Mouse (Mus musculus): ENCODE measurements at regions not wholly inside any gene's neighbourhood (a gene's known extent, or its start where the extent isn't known, plus 50 kb on each side); places are given as distances from the start of the nearest gene placed in this dataset.

DNA sequence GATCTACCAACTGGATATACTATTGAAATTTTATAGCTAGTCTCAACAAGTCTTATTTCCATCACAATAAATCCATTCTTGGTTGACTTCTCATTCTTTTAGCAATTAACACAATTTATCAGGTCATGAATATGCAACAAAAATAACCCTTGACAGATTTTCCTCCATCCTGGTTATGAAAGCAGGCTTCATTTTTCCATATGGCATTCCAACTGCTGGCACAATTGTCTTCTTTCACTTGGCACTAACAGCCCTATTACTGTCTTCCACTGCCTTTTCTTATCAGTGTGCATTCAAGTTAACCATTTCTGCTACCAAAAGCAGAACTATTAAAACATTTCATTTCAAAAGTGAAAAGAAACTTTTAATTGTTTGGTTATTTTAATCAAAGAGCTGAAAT is 334.9 kb upstream of the Epha5 start:
- no peak for TF ChIP-seq CTCF (IDR thresholded peaks at IDR 0.05; ENCODE audit: borderline replicate concordance, insufficient read depth, low read depth, low read length)
- no peak for TF ChIP-seq POLR2A (IDR thresholded peaks at IDR 0.05; ENCODE audit: borderline replicate concordance, insufficient read depth, low read length)
